8 mouse cellular contexts compared by ENCODE assay signal in the genomic region with DNA sequence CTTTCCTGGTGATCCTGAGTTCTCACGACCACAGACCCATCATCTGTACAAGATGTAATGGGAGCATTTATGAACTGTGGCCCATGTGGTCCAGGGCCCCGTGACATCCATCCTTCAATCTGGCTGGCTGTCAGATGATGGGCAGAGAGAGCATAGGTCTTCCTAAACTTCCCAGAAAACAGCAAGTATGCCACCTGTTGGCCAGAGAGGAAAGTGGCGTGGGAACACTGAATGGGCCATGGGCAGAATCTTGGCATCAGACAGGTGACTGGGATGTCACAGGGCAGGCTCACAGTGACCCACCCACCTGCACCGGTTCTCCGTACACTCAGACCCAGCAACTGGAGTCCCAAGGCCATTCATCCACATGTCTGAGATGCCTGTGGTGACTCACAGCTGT. TPM values are rescaled to one million over a fixed set of nuclear protein-coding genes. Genes with fewer than 3 reads are reported as not detected.
DNase-seq lines count a peak whose midpoint lies in the region; ATAC-seq lines count a peak whose summit lies in the region.

No protein-coding gene starts in this region.

- H3K4me2 ChIP-seq in embryonic facial prominence, embryonic 11.5 days (ENCODE audit: low read depth, low read length), result no peak overlapping the region
- H3K4me2 ChIP-seq in forebrain, embryonic 15.5 days (replicated peaks), result no peak overlapping the region

- no peaks in the 10 kb centered on the region for H3K36me3 ChIP-seq in embryonic facial prominence, embryonic 11.5 days (replicated peaks; ENCODE audit: control insufficient read depth, insufficient read depth, low read depth, low read length)
- H3K36me3 ChIP-seq in forebrain, embryonic 15.5 days, result no peaks in the 10 kb centered on the region
- no peaks in the 10 kb centered on the region for H3K36me3 ChIP-seq in limb, embryonic 10.5 days

- no peak overlapping the region for H3K9ac ChIP-seq in embryonic facial prominence, embryonic 11.5 days (replicated peaks; ENCODE audit: low read length)
- no peak overlapping the region for H3K9ac ChIP-seq in forebrain, embryonic 15.5 days (replicated peaks)

- no peaks in the 10 kb centered on the region for H3K9me3 ChIP-seq in embryonic facial prominence, embryonic 11.5 days (replicated peaks; ENCODE audit: control insufficient read depth, low read length)
- H3K9me3 ChIP-seq in forebrain, embryonic 15.5 days, result no peaks in the 10 kb centered on the region
- no peaks in the 10 kb centered on the region for H3K9me3 ChIP-seq in limb, embryonic 10.5 days (replicated peaks)

- WGBS in embryonic facial prominence, embryonic 11.5 days, result 34% methylated on average over 5 of the region's 5 CpGs
- 34% methylated on average over 5 of the region's 5 CpGs for WGBS in forebrain, embryonic 15.5 days
- WGBS in limb, embryonic 10.5 days, result 41% methylated on average over 5 of the region's 5 CpGs

- peak; percentile 50 to 65 for DNase-seq in heart, adult 18-20 months
- no peak for DNase-seq in heart, adult 8-10 months (ENCODE audit: low spot score)
- DNase-seq in 3134 (ENCODE audit: extremely low read depth, insufficient read length, low spot score) (peak; percentile 56), NIH3T3 (ENCODE audit: low read depth) (peak; percentile 79)
- peak; percentile 53 for DNase-seq in embryonic facial prominence, embryonic 11.5 days (ENCODE audit: low spot score)
- DNase-seq in lung, postnatal 36 days, result peak; percentile 81
- no peak for DNase-seq in limb, embryonic 10.5 days (ENCODE audit: low spot score)

- ATAC-seq in embryonic facial prominence, embryonic 11.5 days (replicated peaks; ENCODE audit: insufficient number of reproducible peaks, low FRiP score, low TSS enrichment, low read depth), result no peak
- no peak for ATAC-seq in forebrain, embryonic 15.5 days (replicated peaks)

- H3K27me3 ChIP-seq in embryonic facial prominence, embryonic 11.5 days (ENCODE audit: control insufficient read depth, insufficient read depth, low read length), result no peaks in the 10 kb centered on the region
- no peaks in the 10 kb centered on the region for H3K27me3 ChIP-seq in forebrain, embryonic 15.5 days
- H3K27me3 ChIP-seq in limb, embryonic 10.5 days (ENCODE audit: low read depth, poor library complexity, severe bottlenecking), result no peaks in the 10 kb centered on the region

- no peak overlapping the region for H3K27ac ChIP-seq in embryonic facial prominence, embryonic 11.5 days (replicated peaks; ENCODE audit: low read depth, low read length)
- no peak overlapping the region for H3K27ac ChIP-seq in forebrain, embryonic 15.5 days (replicated peaks)
- H3K27ac ChIP-seq in limb, embryonic 10.5 days, result no peak overlapping the region

- no peaks in the 10 kb centered on the region for H3K4me1 ChIP-seq in embryonic facial prominence, embryonic 11.5 days (ENCODE audit: control insufficient read depth, insufficient read depth, low read length)
- H3K4me1 ChIP-seq in forebrain, embryonic 15.5 days, result peaks cover 9% of the 10 kb centered on the region
- peaks cover 4% of the 10 kb centered on the region; the same call in 1 of the 2 replicates for H3K4me1 ChIP-seq in limb, embryonic 10.5 days

- no peak overlapping the region for H3K4me3 ChIP-seq in embryonic facial prominence, embryonic 11.5 days (ENCODE audit: low read depth, low read length)
- H3K4me3 ChIP-seq in forebrain, embryonic 15.5 days, result no peak overlapping the region
- no peak overlapping the region for H3K4me3 ChIP-seq in limb, embryonic 10.5 days

RNA-seq across cellular contexts. Expression of a gene that starts 4.4 kb away (rescaled TPM):
- 10 to 100 TPM; 15.7 to 17.6 TPM for total RNA-seq in heart, adult 18-20 months (2021)
- total RNA-seq in heart, adult 8-10 months (2022), result 10 to 100 TPM; 11.8 to 16.3 (median 13.8) TPM
- polyA plus RNA-seq in embryonic facial prominence, embryonic 11.5 days (2014; fragmentation: Nextera tagmentation; extraction: Ambion mirVana), result 35.6 and 36.0 TPM in 2 replicates
- 28.2 and 28.6 TPM in 2 replicates for polyA plus RNA-seq in forebrain, embryonic 15.5 days (2015; fragmentation: Nextera tagmentation; extraction: Ambion mirVana)
- polyA plus RNA-seq in limb, embryonic 10.5 days (2016; fragmentation: Nextera tagmentation; extraction: Ambion mirVana), result 46.1 and 46.2 TPM in 2 replicates

RNA-seq across cellular contexts. Expression of a gene that starts 6.5 kb away (rescaled TPM):
- 100 to 1,000 TPM; 223 to 241 TPM for total RNA-seq in heart, adult 18-20 months (2021)
- 100 to 1,000 TPM; 156 to 257 (median 210) TPM for total RNA-seq in heart, adult 8-10 months (2022)
- polyA plus RNA-seq in embryonic facial prominence, embryonic 11.5 days (2014; fragmentation: Nextera tagmentation; extraction: Ambion mirVana), result 336 and 375 TPM in 2 replicates
- polyA plus RNA-seq in forebrain, embryonic 15.5 days (2015; fragmentation: Nextera tagmentation; extraction: Ambion mirVana), result 368 and 393 TPM in 2 replicates
- polyA plus RNA-seq in limb, embryonic 10.5 days (2016; fragmentation: Nextera tagmentation; extraction: Ambion mirVana), result 307 and 320 TPM in 2 replicates

RNA-seq across cellular contexts. Expression of a gene that starts 23.5 kb away (rescaled TPM):
- 1 to 10 TPM in 1 of 2 experiments, under 1 TPM in 1; 0.55 to 1.4 TPM for total RNA-seq in heart, adult 18-20 months (2021)
- total RNA-seq in heart, adult 8-10 months (2022), result 1 to 10 TPM; 1.1 to 2.2 (median 1.5) TPM
- 1.2 and 8.5 TPM in 2 replicates for polyA plus RNA-seq in embryonic facial prominence, embryonic 11.5 days (2014; fragmentation: Nextera tagmentation; extraction: Ambion mirVana)
- polyA plus RNA-seq in forebrain, embryonic 15.5 days (2015; fragmentation: Nextera tagmentation; extraction: Ambion mirVana), result 4.2 and 5.3 TPM in 2 replicates
- polyA plus RNA-seq in limb, embryonic 10.5 days (2016; fragmentation: Nextera tagmentation; extraction: Ambion mirVana), result 2.3 and 8.2 TPM in 2 replicates

RNA-seq across cellular contexts. Expression of a gene that starts 23.8 kb away (rescaled TPM):
- 10 to 100 TPM; 55.9 to 72.5 TPM for total RNA-seq in heart, adult 18-20 months (2021)
- 10 to 100 TPM; 58.2 to 72.2 (median 65.4) TPM for total RNA-seq in heart, adult 8-10 months (2022)
- polyA plus RNA-seq in embryonic facial prominence, embryonic 11.5 days (2014; fragmentation: Nextera tagmentation; extraction: Ambion mirVana), result 145 and 157 TPM in 2 replicates
- 151 and 158 TPM in 2 replicates for polyA plus RNA-seq in forebrain, embryonic 15.5 days (2015; fragmentation: Nextera tagmentation; extraction: Ambion mirVana)
- polyA plus RNA-seq in limb, embryonic 10.5 days (2016; fragmentation: Nextera tagmentation; extraction: Ambion mirVana), result 157 and 161 TPM in 2 replicates

RNA-seq across cellular contexts. Expression of a gene that starts 30.4 kb away (rescaled TPM):
- under 1 TPM; 0.10 to 0.46 TPM for total RNA-seq in heart, adult 18-20 months (2021)
- under 1 TPM; 0.09 to 0.38 (median 0.25) TPM for total RNA-seq in heart, adult 8-10 months (2022)
- 0.07 and 0.25 TPM in 2 replicates for polyA plus RNA-seq in embryonic facial prominence, embryonic 11.5 days (2014; fragmentation: Nextera tagmentation; extraction: Ambion mirVana)
- polyA plus RNA-seq in forebrain, embryonic 15.5 days (2015; fragmentation: Nextera tagmentation; extraction: Ambion mirVana), result 5.5 and 5.9 TPM in 2 replicates
- 0.06 and 0.08 TPM in 2 replicates for polyA plus RNA-seq in limb, embryonic 10.5 days (2016; fragmentation: Nextera tagmentation; extraction: Ambion mirVana)

Comparison
In these comparisons a context has a peak if more than half of its experiments do, and no peak if none do; other contexts are left out.
1. DNase-seq: peak in heart, adult 18-20 months (2 of 2), 3134 (single experiment), NIH3T3 (single experiment), embryonic facial prominence, embryonic 11.5 days (single experiment) and lung, postnatal 36 days (single experiment); none in heart, adult 8-10 months (single experiment) and limb, embryonic 10.5 days (single experiment).